Mouse (Mus musculus) c-Kit-positive CD71-negative TER-119-negative erythroid progenitor cells, embryonic 14.5 days (primary cell): ENCODE data around the gene Rgs7bp.

ENCODE experiments used
- DNase-seq: peaks from one replicate; pipeline ENCODE4 v3.0.0-alpha.2; 2013; ENCODE audit warnings: low read depth

The Rgs7bp gene

GRCm38 (mm10) chr13:105002831-105003157 lies 51.9 kb downstream of the Rgs7bp start:
- DNase-seq, result no peak

- no peak for DNase-seq
Observed at GRCm38 (mm10) chr13:105002132-105002830, 52.4 kb downstream of the Rgs7bp start.

- DNase-seq, result no peak
Observed at GRCm38 (mm10) chr13:105001714-105002113, 53.0 kb downstream of the Rgs7bp start.

- DNase-seq, result no peak
Observed at GRCm38 (mm10) chr13:104988811-104989258, 65.9 kb downstream of the Rgs7bp start.

GRCm38 (mm10) chr13:104988009-104988540 lies 66.7 kb downstream of the Rgs7bp start:
- DNase-seq, result no peak

GRCm38 (mm10) chr13:104985691-104986090 lies 69.0 kb downstream of the Rgs7bp start:
- DNase-seq, result no peak

GRCm38 (mm10) chr13:104983989-104984388 lies 70.7 kb downstream of the Rgs7bp start:
- no peak for DNase-seq

GRCm38 (mm10) chr13:104982781-104983353 lies 71.9 kb downstream of the Rgs7bp start:
- no peak for DNase-seq

- no peak for DNase-seq
Observed at GRCm38 (mm10) chr13:104978176-104978575, 76.6 kb downstream of the Rgs7bp start.

GRCm38 (mm10) chr13:104967486-104967885 lies 87.2 kb downstream of the Rgs7bp start:
- no peak for DNase-seq

- DNase-seq, result no peak
Observed at GRCm38 (mm10) chr13:104963716-104964115, 91.0 kb downstream of the Rgs7bp start.

GRCm38 (mm10) chr13:104962716-104963411 lies 91.9 kb downstream of the Rgs7bp start:
- no peak for DNase-seq

- DNase-seq, result no peak
Observed at GRCm38 (mm10) chr13:104962166-104962565, 92.6 kb downstream of the Rgs7bp start.

GRCm38 (mm10) chr13:104960951-104961715 lies 93.6 kb downstream of the Rgs7bp start:
- no peak for DNase-seq

- no peak for DNase-seq
Observed at GRCm38 (mm10) chr13:104960206-104960928, 94.4 kb downstream of the Rgs7bp start.

- DNase-seq, result no peak
Observed at GRCm38 (mm10) chr13:104959733-104960132, 95.0 kb downstream of the Rgs7bp start.

- DNase-seq, result peak; percentile 79
Observed at GRCm38 (mm10) chr13:104947958-104948357, 106.8 kb downstream of the Rgs7bp start.

GRCm38 (mm10) chr13:104940483-104940882 lies 114.2 kb downstream of the Rgs7bp start:
- no peak for DNase-seq

- peak; percentile 77 for DNase-seq
Observed at GRCm38 (mm10) chr13:104939856-104940255, 114.9 kb downstream of the Rgs7bp start.

- DNase-seq, result no peak
Observed at GRCm38 (mm10) chr13:104938966-104939593, 115.7 kb downstream of the Rgs7bp start.

- DNase-seq, result no peak
Observed at GRCm38 (mm10) chr13:104937759-104938158, 117.0 kb downstream of the Rgs7bp start.
